Mouse (Mus musculus): ENCODE data around the gene Ltn1.

- TF ChIP-seq CTCF (IDR thresholded peaks at IDR 0.05; ENCODE audit: low read depth) (no peak), EP300 (IDR thresholded peaks at IDR 0.05; ENCODE audit: low read depth) (no peak)
Measured at GRCm38 (mm10) chr16:87455180-87455611, 22.8 kb upstream of the Ltn1 start.
